Mouse (Mus musculus): Measurements from ENCODE around the gene Adgre5. TPM values are rescaled to one million over a fixed set of nuclear protein-coding genes. Genes with fewer than 3 reads are reported as not detected.

Adgre5 gene
- 39.5 TPM in 2 replicates for polyA plus RNA-seq (2015; fragmentation: Nextera tagmentation; extraction: Ambion mirVana)

GRCm38 (mm10) chr8:83740976-83741741 lies at the start of gene Adgre5:
Gene Adgre5 (minus strand): TSS chr8:83741326.
- peak; percentile 76 for ATAC-seq
- Histone ChIP-seq H3K27me3 (replicated peaks; ENCODE audit: control insufficient read depth, insufficient read depth, low read length) (peaks cover 4% of the 10 kb centered on the region; the same call in 1 of the 2 replicates), H3K4me3 (ENCODE audit: low read length) (peak within 1 kb of the TSS; percentile 67), H3K4me1 (ENCODE audit: control insufficient read depth, insufficient read depth, low read length) (peaks cover 45% of the 10 kb centered on the region), H3K27ac (ENCODE audit: low read length) (peak within 1 kb of the TSS; percentile 83), H3K9ac (ENCODE audit: low read depth, low read length) (peak within 1 kb of the TSS; percentile 88), H3K9me3 (ENCODE audit: control insufficient read depth, low read length) (no peaks in the 10 kb centered on the region), H3K4me2 (ENCODE audit: low read depth, low read length) (peak within 1 kb of the TSS; percentile 87), H3K36me3 (ENCODE audit: control insufficient read depth, insufficient read depth, low read length) (no peaks in the 10 kb centered on the region)
- WGBS, result 2% methylated on average over 51 of the region's 56 CpGs

DNA sequence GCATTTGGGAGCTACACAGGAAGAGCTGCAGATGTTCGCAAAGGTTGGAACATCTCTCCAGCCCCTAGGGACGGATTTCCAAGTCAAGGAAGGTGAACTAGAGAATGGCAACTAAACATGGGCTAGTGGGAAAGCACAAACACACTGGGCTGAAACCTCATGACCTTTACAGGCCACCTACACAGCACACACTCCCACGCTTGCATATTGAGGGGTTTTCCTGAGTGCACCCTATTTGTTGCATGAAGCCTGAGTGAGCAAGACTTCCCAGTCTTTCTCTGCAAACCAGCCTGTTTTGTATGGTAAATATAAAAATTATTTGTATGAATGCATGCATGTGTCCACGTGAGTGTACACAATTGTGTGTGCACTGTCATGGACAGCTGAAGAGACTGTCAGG lies 48.7 kb upstream of the Adgre5 start:
- 81% methylated on average over 4 of the region's 4 CpGs for WGBS

GRCm38 (mm10) chr8:83785046-83785445 lies 43.9 kb upstream of the Adgre5 start:
- WGBS, result 48% methylated on average over 10 of the region's 10 CpGs
- H3K4me3 ChIP-seq (ENCODE audit: low read length), result no peak overlapping the region
- H3K27me3 ChIP-seq (replicated peaks; ENCODE audit: control insufficient read depth, insufficient read depth, low read length), result no peaks in the 10 kb centered on the region
- H3K4me2 ChIP-seq (ENCODE audit: low read depth, low read length), result no peak overlapping the region
- H3K9ac ChIP-seq (ENCODE audit: low read depth, low read length), result peak overlapping the region; percentile 2; the same call in 1 of the 2 replicates
- H3K9me3 ChIP-seq (ENCODE audit: control insufficient read depth, low read length), result no peaks in the 10 kb centered on the region
- H3K4me1 ChIP-seq (ENCODE audit: control insufficient read depth, insufficient read depth, low read length), result peaks cover 6% of the 10 kb centered on the region; the same call in 1 of the 2 replicates
- H3K27ac ChIP-seq (ENCODE audit: low read length), result peak overlapping the region; percentile 43
- peak; percentile 47 for ATAC-seq
- H3K36me3 ChIP-seq (ENCODE audit: control insufficient read depth, insufficient read depth, low read length), result no peaks in the 10 kb centered on the region

More for the DNA sequence above, 48.7 kb upstream of the Adgre5 start:
- H3K9ac ChIP-seq (ENCODE audit: low read depth, low read length), result no peak overlapping the region
- no peak overlapping the region for H3K4me3 ChIP-seq (ENCODE audit: low read length)
- no peak overlapping the region for H3K4me2 ChIP-seq (ENCODE audit: low read depth, low read length)
- no peak overlapping the region for H3K27ac ChIP-seq (ENCODE audit: low read length)
- ATAC-seq, result no peak
- no peaks in the 10 kb centered on the region for H3K4me1 ChIP-seq (ENCODE audit: control insufficient read depth, insufficient read depth, low read length)
- no peaks in the 10 kb centered on the region for H3K27me3 ChIP-seq (replicated peaks; ENCODE audit: control insufficient read depth, insufficient read depth, low read length)
- H3K9me3 ChIP-seq (ENCODE audit: control insufficient read depth, low read length), result no peaks in the 10 kb centered on the region
- H3K36me3 ChIP-seq (ENCODE audit: control insufficient read depth, insufficient read depth, low read length), result no peaks in the 10 kb centered on the region

DNA sequence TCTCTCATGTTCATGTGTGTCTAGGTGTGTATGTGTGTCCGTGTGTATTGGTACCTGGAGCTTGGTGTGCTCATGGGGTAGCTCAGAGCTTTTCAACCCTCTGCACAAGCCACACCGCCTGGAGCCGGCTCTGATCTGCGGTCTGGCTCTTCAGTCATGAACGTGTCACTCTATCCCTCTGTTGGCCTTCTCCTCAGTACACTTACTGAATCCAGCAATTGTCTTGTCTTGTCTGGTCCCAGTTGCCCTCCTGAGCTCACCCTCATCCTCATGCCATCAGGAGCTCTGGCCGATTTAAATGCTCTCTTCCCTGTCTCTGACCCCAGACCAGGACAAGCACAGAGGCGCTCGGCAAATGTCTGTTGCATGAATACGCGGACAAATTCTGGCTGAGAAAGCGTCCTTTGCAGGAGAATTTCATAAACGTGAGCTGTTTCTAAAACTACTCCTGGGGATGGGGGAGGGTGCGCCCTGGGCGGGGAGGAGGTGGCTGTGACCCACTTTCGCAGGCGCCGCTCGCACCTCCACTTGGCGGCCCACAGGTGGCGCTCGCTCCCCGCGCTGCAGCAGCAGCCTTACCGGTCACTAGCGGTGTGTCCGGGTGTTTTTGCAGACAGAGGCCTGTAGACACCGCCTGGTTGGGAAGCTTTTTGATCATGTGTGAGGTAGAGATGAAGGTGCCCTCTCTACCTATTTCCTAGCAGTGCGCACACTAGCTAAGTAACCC lies 41.9 kb upstream of the Adgre5 start:
- H3K27me3 ChIP-seq (replicated peaks; ENCODE audit: control insufficient read depth, insufficient read depth, low read length), result no peaks in the 10 kb centered on the region
- WGBS, result 18% methylated on average over 28 of the region's 28 CpGs
- ATAC-seq, result peak; percentile 71
- H3K4me1 ChIP-seq (ENCODE audit: control insufficient read depth, insufficient read depth, low read length), result peaks cover 12% of the 10 kb centered on the region
- H3K9ac ChIP-seq (ENCODE audit: low read depth, low read length), result no peak overlapping the region
- 0 out of 2 replicates have a peak overlapping the region, but pooled peaks have one; percentile 18 for H3K4me2 ChIP-seq (ENCODE audit: low read depth, low read length)
- H3K27ac ChIP-seq (ENCODE audit: low read length), result no peak overlapping the region
- H3K36me3 ChIP-seq (ENCODE audit: control insufficient read depth, insufficient read depth, low read length), result no peaks in the 10 kb centered on the region
- H3K9me3 ChIP-seq (ENCODE audit: control insufficient read depth, low read length), result no peaks in the 10 kb centered on the region
- no peak overlapping the region for H3K4me3 ChIP-seq (ENCODE audit: low read length)

- 43% methylated on average over 5 of the region's 5 CpGs for WGBS
- Histone ChIP-seq H3K36me3 (ENCODE audit: control insufficient read depth, insufficient read depth, low read length) (no peaks in the 10 kb centered on the region), H3K9ac (ENCODE audit: low read depth, low read length) (peak overlapping the region; percentile 36; the same call in 1 of the 2 replicates), H3K4me2 (ENCODE audit: low read depth, low read length) (no peak overlapping the region), H3K27ac (ENCODE audit: low read length) (no peak overlapping the region), H3K27me3 (replicated peaks; ENCODE audit: control insufficient read depth, insufficient read depth, low read length) (no peaks in the 10 kb centered on the region), H3K4me1 (ENCODE audit: control insufficient read depth, insufficient read depth, low read length) (peaks cover 11% of the 10 kb centered on the region), H3K4me3 (ENCODE audit: low read length) (no peak overlapping the region), H3K9me3 (ENCODE audit: control insufficient read depth, low read length) (no peaks in the 10 kb centered on the region)
- peak; percentile 34; the same call in 1 of the 2 replicates for ATAC-seq
Measured at GRCm38 (mm10) chr8:83779610-83780009, 38.5 kb upstream of the Adgre5 start.

GRCm38 (mm10) chr8:83778051-83778450 lies 36.9 kb upstream of the Adgre5 start:
- no peak overlapping the region for H3K27ac ChIP-seq (ENCODE audit: low read length)
- ATAC-seq, result no peak
- no peak overlapping the region for H3K4me3 ChIP-seq (ENCODE audit: low read length)
- 80% methylated on average over 3 of the region's 3 CpGs for WGBS
- no peak overlapping the region for H3K4me2 ChIP-seq (ENCODE audit: low read depth, low read length)
- peaks cover 11% of the 10 kb centered on the region for H3K4me1 ChIP-seq (ENCODE audit: control insufficient read depth, insufficient read depth, low read length)
- no peaks in the 10 kb centered on the region for H3K27me3 ChIP-seq (replicated peaks; ENCODE audit: control insufficient read depth, insufficient read depth, low read length)
- no peaks in the 10 kb centered on the region for H3K36me3 ChIP-seq (ENCODE audit: control insufficient read depth, insufficient read depth, low read length)
- no peak overlapping the region for H3K9ac ChIP-seq (ENCODE audit: low read depth, low read length)
- no peaks in the 10 kb centered on the region for H3K9me3 ChIP-seq (ENCODE audit: control insufficient read depth, low read length)

- H3K4me1 ChIP-seq (ENCODE audit: control insufficient read depth, insufficient read depth, low read length), result peaks cover 15% of the 10 kb centered on the region
Measured at GRCm38 (mm10) chr8:83776632-83777031, 35.5 kb upstream of the Adgre5 start.

DNA sequence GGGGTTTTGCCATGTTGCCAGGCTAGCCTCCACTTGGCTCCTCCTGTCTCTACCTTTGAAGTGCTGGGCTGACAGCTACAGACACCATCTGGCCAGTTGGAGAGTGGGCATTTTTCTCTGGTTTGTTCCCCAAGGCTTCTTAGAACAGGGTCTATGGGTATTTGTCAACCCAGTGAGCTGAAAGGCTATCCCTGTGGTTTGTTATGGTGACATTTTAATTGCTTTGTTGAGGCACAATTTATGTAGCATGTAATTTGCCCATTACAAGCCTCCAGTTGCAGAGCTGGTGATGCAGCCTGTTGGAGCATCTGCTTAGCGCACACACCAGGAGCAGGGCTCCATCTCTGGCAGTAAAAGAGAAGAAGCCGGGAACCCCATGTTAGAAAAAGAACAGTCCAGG lies 33.1 kb upstream of the Adgre5 start:
- H3K4me3 ChIP-seq (ENCODE audit: low read length), result no peak overlapping the region
- no peak overlapping the region for H3K27ac ChIP-seq (ENCODE audit: low read length)
- ATAC-seq, result no peak
- WGBS, result 94% methylated on average over 2 of the region's 2 CpGs
- peaks cover 16% of the 10 kb centered on the region for H3K4me1 ChIP-seq (ENCODE audit: control insufficient read depth, insufficient read depth, low read length)
- H3K9ac ChIP-seq (ENCODE audit: low read depth, low read length), result no peak overlapping the region
- no peaks in the 10 kb centered on the region for H3K9me3 ChIP-seq (ENCODE audit: control insufficient read depth, low read length)
- no peaks in the 10 kb centered on the region for H3K27me3 ChIP-seq (replicated peaks; ENCODE audit: control insufficient read depth, insufficient read depth, low read length)
- H3K36me3 ChIP-seq (ENCODE audit: control insufficient read depth, insufficient read depth, low read length), result no peaks in the 10 kb centered on the region
- no peak overlapping the region for H3K4me2 ChIP-seq (ENCODE audit: low read depth, low read length)

More at GRCm38 (mm10) chr8:83776632-83777031, 35.5 kb upstream of the Adgre5 start:
- WGBS, result 39% methylated on average over 4 of the region's 4 CpGs
- Histone ChIP-seq H3K9ac (ENCODE audit: low read depth, low read length) (no peak overlapping the region), H3K4me3 (ENCODE audit: low read length) (no peak overlapping the region), H3K36me3 (ENCODE audit: control insufficient read depth, insufficient read depth, low read length) (no peaks in the 10 kb centered on the region), H3K4me2 (ENCODE audit: low read depth, low read length) (no peak overlapping the region), H3K9me3 (ENCODE audit: control insufficient read depth, low read length) (no peaks in the 10 kb centered on the region), H3K27ac (ENCODE audit: low read length) (no peak overlapping the region), H3K27me3 (replicated peaks; ENCODE audit: control insufficient read depth, insufficient read depth, low read length) (no peaks in the 10 kb centered on the region)
- ATAC-seq, result no peak

- ATAC-seq, result no peak
- Histone ChIP-seq H3K4me1 (ENCODE audit: control insufficient read depth, insufficient read depth, low read length) (peaks cover 21% of the 10 kb centered on the region), H3K36me3 (ENCODE audit: control insufficient read depth, insufficient read depth, low read length) (no peaks in the 10 kb centered on the region), H3K4me2 (ENCODE audit: low read depth, low read length) (peak overlapping the region; percentile 75), H3K4me3 (ENCODE audit: low read length) (peak overlapping the region; percentile 45), H3K27ac (ENCODE audit: low read length) (no peak overlapping the region), H3K9ac (ENCODE audit: low read depth, low read length) (peak overlapping the region; percentile 54), H3K27me3 (replicated peaks; ENCODE audit: control insufficient read depth, insufficient read depth, low read length) (no peaks in the 10 kb centered on the region), H3K9me3 (ENCODE audit: control insufficient read depth, low read length) (no peaks in the 10 kb centered on the region)
- WGBS, result 44% methylated on average over 6 of the region's 6 CpGs
Measured at GRCm38 (mm10) chr8:83773452-83773846, 32.3 kb upstream of the Adgre5 start.
